Mouse (Mus musculus) heart, adult 11 months (tissue): ENCODE measurements around the gene Ilvbl.
"Not testable (repeated sequence)": the region's sequence is repeated elsewhere in the genome, so short reads cannot be mapped to it uniquely, and the experiment has no call there.

ENCODE experiments used
- DNase-seq: peaks from one replicate; pipeline ENCODE4 v3.0.0; 2022

Gene Ilvbl

GRCm38 (mm10) chr10:78574250-78575104 is at the start of gene Ilvbl:
Ilvbl (plus strand) TSS chr10:78574346.
- peak; percentile 100 for DNase-seq

- not testable (repeated sequence) for DNase-seq
These were observed 49.1 kb upstream of the Ilvbl start for GRCm38 (mm10) chr10:78525071-78525470.

GRCm38 (mm10) chr10:78525511-78525910 is 48.6 kb upstream of the Ilvbl start:
- no peak for DNase-seq

- peak; percentile 82 for DNase-seq
These were observed 33.2 kb upstream of the Ilvbl start for GRCm38 (mm10) chr10:78540943-78541342.

GRCm38 (mm10) chr10:78565070-78565469 is 9.1 kb upstream of the Ilvbl start:
- DNase-seq, result peak; percentile 41

- peak; percentile 86 for DNase-seq
These were observed 5.0 kb upstream of the Ilvbl start for GRCm38 (mm10) chr10:78569191-78569590.

GRCm38 (mm10) chr10:78569686-78570085 is 4.5 kb upstream of the Ilvbl start:
- DNase-seq, result peak; percentile 9

- peak; percentile 79 for DNase-seq
These were observed 3.7 kb upstream of the Ilvbl start for GRCm38 (mm10) chr10:78570416-78570815.

GRCm38 (mm10) chr10:78570897-78571296 is 3.2 kb upstream of the Ilvbl start:
- peak; percentile 8 for DNase-seq

- peak; percentile 88 for DNase-seq
These were observed 920 bp upstream of the Ilvbl start for GRCm38 (mm10) chr10:78573226-78573625.

GRCm38 (mm10) chr10:78575105-78575632 is 1.0 kb downstream of the Ilvbl start:
- no peak for DNase-seq

GRCm38 (mm10) chr10:78575690-78576089 is 1.5 kb downstream of the Ilvbl start:
- peak; percentile 95 for DNase-seq

- DNase-seq, result peak; percentile 89
These were observed 2.5 kb downstream of the Ilvbl start for GRCm38 (mm10) chr10:78576435-78577184.

GRCm38 (mm10) chr10:78578204-78578603 is 4.1 kb downstream of the Ilvbl start:
- DNase-seq, result peak; percentile 86

GRCm38 (mm10) chr10:78581121-78581520 is 7.0 kb downstream of the Ilvbl start:
- DNase-seq, result peak; percentile 86

- DNase-seq, result peak; percentile 75
These were observed 9.2 kb downstream of the Ilvbl start for GRCm38 (mm10) chr10:78583347-78583746.

- DNase-seq, result peak; percentile 81
These were observed 9.8 kb downstream of the Ilvbl start for GRCm38 (mm10) chr10:78583939-78584338.

GRCm38 (mm10) chr10:78584996-78585395 is 10.8 kb downstream of the Ilvbl start:
- DNase-seq, result peak; percentile 69

GRCm38 (mm10) chr10:78585606-78586005 is 11.5 kb downstream of the Ilvbl start:
- DNase-seq, result peak; percentile 87

GRCm38 (mm10) chr10:78586026-78586425 is 11.9 kb downstream of the Ilvbl start:
- DNase-seq, result peak; percentile 90

- DNase-seq, result peak; percentile 91
These were observed 15.1 kb downstream of the Ilvbl start for GRCm38 (mm10) chr10:78589291-78589690.

- peak; percentile 90 for DNase-seq
These were observed 15.8 kb downstream of the Ilvbl start for GRCm38 (mm10) chr10:78589901-78590300.

GRCm38 (mm10) chr10:78590744-78591143 is 16.6 kb downstream of the Ilvbl start:
- peak; percentile 95 for DNase-seq
